Mouse (Mus musculus): Measurements from ENCODE around the gene Prdm10. TPM values are rescaled to one million over a fixed set of nuclear protein-coding genes. Genes with fewer than 3 reads are reported as not detected.

The Prdm10 gene
- polyA plus RNA-seq (2015; fragmentation: Illumina TruSeq; extraction: RNeasy Lipid Tissue Mini Kit (QIAGEN cat#74804); ENCODE audit: insufficient read depth, low replicate concordance) = 11.7 TPM

DNA sequence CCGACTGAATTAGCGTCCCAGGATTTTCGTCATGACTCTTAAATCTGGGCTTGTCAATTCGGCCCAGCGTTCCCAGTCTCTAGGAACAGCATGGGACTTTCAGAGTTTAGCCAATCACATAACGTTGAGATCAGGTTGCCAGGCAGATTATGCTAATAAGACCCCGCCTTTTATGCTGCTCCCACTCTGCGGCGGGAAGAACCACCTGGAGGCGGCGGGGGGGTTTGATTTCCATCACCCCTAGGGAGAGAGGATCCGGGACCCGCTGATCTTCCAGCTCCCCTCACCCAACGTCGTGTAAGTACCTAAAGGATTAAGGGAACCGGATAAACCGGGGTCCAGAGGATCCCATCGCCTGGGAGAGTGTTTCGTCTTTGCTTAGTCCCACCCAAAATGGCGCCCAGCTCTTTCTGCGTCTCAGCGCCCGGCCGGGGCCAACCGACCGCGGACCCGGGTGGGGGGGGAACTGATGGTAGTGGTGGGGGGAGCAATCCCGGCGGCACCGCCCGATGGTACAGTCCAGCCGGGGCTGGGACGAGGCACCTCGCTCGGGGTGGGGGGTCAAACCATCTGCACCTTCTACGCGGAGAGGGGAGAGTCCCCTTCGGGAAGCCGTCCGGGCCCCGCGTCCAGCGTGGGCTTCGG, at the start of gene Prdm10:
TSS of gene Prdm10 (plus strand) at position 173 of the 645 bp plus-strand sequence.

DNA sequence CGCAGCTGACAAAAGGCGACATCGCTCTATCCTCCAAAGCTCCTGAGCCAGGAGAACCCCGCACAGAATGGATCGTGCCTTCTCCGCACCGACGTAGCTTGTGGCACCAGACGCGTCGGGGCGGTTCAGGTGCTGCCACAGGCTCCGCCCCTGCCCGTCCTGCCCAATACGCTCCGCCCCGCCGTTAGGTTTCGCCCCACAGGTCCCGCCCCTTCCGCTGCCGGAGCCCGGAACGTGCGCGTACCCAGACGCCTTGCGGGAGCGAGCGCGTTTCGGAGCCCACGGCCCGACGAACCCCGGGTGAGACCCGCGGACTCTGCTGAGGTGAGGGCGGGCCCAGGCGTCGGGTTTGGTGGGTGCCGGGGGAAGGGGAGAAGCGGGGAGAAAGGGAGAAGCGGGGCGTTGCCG, 105.6 kb downstream of the Prdm10 start, which contains the start of gene Nfrkb:
TSS of gene Nfrkb (plus strand) at position 246 of the 408 bp plus-strand sequence.

Other genes starting within 250 kb of the Prdm10 start
- gene Zbtb44, start 249.9 kb upstream of the Prdm10 start, polyA plus RNA-seq (2015; fragmentation: Illumina TruSeq; extraction: RNeasy Lipid Tissue Mini Kit (QIAGEN cat#74804); ENCODE audit: insufficient read depth, low replicate concordance) = 37.4 TPM
- gene St14, start 148.7 kb upstream of the Prdm10 start, polyA plus RNA-seq (2015; fragmentation: Illumina TruSeq; extraction: RNeasy Lipid Tissue Mini Kit (QIAGEN cat#74804); ENCODE audit: insufficient read depth, low replicate concordance) = 5.6 TPM
- gene Aplp2, start 68.7 kb upstream of the Prdm10 start, polyA plus RNA-seq (2015; fragmentation: Illumina TruSeq; extraction: RNeasy Lipid Tissue Mini Kit (QIAGEN cat#74804); ENCODE audit: insufficient read depth, low replicate concordance) = 133 TPM
- gene Nfrkb, start 105.7 kb downstream of the Prdm10 start, polyA plus RNA-seq (2015; fragmentation: Illumina TruSeq; extraction: RNeasy Lipid Tissue Mini Kit (QIAGEN cat#74804); ENCODE audit: insufficient read depth, low replicate concordance) = 35.0 TPM
- gene Tmem45b, start 183.9 kb downstream of the Prdm10 start, polyA plus RNA-seq (2015; fragmentation: Illumina TruSeq; extraction: RNeasy Lipid Tissue Mini Kit (QIAGEN cat#74804); ENCODE audit: insufficient read depth, low replicate concordance) = 0.43 TPM